Mouse (Mus musculus) kidney, postnatal 36 days (tissue): Measurements from ENCODE around the gene Paics.
"Not testable (repeated sequence)": the region's sequence is repeated elsewhere in the genome, so short reads cannot be mapped to it uniquely, and the experiment has no call there.

ENCODE experiments used
- DNase-seq, 2 experiments: peaks; one replicate each; pipeline ENCODE4 v3.0.0; 2021 to 2022; ENCODE audit warnings: mixed read lengths in 2 of 2

Gene Paics

DNA sequence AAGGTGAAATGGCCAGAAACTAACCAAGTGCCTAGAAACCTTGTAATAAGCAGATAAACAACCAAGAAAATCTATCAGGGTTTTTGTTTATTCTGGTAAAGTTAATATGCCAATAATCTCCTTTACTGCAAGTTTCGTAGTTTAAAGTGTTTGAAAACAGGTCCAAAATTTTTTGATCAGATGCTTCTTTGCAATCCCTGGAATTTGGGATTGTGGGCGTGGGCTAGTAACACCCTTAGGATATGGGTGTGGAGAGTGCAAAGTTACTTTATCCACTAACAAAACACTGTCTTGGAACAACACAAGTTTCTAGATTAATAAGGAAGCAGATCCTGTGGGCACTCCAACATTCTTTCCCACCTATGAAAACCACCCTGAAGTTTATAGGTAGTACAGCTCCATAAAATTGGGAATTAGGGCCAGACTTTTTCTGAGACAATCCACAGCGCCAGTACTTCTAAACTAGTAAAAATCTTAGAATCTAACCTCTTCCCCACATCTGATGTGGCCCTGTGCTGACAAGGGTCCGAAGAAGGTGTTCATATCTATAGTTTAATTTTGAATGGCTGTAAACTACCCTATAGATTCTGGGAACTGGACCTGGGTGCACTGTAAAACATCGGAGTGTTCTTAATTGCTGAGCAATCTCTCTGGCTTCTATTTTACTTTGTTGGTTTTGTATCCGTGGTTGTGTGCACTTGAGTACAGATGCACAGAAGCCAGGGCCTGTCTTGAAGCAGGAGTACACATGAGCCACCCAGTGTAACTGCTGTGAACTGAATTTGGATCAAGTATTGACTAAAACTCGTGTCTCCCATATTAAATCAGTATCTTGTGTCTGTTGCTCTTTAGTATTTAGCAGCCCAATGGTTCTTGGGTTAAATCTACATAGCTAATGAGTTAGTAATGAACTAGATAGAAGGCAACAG is 1.3 kb downstream of the Paics start:
- DNase-seq, result no peak

DNA sequence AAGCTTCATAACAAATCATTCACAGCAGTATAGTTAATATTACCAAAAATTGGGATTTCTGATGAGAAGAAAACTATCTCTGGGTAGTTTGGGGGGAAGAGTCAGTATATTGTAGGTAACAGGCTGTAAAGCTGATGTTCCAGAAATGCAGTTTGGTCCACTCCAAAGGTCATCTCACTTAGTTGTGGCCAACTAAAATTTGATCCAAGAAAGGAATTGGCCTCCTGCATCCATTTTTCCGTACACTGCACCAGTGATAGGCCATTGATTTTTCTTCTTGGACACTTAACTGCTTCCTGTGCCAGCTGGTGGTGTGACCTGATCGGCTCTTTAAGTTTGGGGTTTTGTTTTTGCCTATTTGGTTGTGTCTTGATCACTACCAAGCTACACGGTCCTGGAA is 2.7 kb downstream of the Paics start:
- DNase-seq, result no peak

DNA sequence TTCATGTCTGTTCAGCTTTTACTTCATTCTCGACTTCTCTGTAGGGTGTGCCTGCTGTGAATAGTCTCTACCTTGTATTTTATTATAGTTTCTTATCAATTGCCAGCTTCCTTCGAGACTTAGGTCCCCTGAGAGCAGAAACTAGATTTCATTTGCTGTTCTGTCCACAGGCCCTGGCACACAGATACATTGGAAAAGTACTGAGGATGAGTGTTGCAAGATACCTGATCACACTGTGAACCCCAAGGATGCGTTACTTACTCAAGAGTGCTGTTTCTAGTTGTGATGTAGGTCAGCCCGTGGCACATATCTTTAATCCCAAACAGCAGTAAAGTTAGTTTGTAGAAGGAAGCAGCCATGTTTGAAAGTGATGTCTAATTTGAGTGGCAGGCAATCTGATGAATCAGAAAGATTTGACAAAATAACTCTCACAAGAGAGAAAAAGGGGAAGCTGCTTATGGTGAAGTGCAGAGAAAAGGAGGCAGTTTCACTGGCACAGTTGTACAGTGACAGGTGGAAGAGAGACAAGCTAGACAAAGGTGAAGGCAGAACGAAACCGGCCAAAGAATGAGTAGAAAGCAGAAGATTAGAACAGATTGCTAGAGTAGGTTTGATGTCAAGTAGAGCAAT is 3.3 kb downstream of the Paics start:
- no peak for DNase-seq

GRCm38 (mm10) chr5:76955474-76955873 is 4.4 kb downstream of the Paics start:
- DNase-seq, result no peak

GRCm38 (mm10) chr5:76957954-76958353 is 6.8 kb downstream of the Paics start:
- DNase-seq, result peak in 1 of 2 experiments; percentile 35

GRCm38 (mm10) chr5:76959587-76959986 is 8.5 kb downstream of the Paics start:
- DNase-seq, result peak in 1 of 2 experiments; percentile 43

GRCm38 (mm10) chr5:76962545-76962944 is 11.4 kb downstream of the Paics start:
- DNase-seq, result no peak

DNA sequence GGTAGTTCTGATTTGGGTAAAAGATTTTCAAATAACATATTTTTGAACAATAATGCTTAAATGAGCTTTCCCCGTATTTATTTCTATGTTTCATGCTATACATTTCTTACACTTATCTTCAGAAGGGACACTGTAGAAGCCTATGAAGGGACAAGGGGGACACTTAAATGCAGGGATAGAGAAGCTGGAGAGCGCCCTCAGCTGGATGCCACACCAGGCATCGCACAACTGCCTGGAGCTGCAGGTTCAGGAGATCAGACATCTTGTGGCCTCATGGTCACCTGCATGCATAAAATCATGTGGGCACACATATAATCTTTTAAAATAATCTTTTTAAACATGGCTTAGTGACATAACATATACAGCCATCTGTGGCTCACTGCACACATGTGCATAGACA is 13.5 kb downstream of the Paics start:
- DNase-seq, result peak; percentile 26 to 61

- DNase-seq, result peak; percentile 23 to 33
These were observed 18.1 kb downstream of the Paics start for GRCm38 (mm10) chr5:76969250-76969649.

DNA sequence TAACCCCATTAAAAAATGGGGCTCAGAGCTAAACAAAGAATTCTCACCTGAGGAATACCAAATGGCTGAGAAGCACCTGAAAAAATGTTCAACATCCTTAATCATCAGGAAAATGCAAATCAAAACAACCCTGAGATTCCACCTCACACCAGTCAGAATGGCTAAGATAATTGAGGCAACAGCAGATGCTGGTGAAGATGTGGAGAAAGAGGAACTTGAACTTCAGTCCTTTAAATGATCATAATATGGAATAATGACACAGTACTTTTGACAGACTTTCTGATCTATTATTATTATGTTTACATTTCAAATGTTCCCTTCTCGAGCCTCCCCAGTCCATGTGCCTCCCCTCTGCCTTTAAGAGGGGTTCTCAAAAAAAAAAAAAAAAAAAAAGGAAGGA is 20.0 kb downstream of the Paics start:
- DNase-seq, result not testable (repeated sequence)

- no peak for DNase-seq
These were observed 22.4 kb downstream of the Paics start for GRCm38 (mm10) chr5:76973488-76973887.

DNA sequence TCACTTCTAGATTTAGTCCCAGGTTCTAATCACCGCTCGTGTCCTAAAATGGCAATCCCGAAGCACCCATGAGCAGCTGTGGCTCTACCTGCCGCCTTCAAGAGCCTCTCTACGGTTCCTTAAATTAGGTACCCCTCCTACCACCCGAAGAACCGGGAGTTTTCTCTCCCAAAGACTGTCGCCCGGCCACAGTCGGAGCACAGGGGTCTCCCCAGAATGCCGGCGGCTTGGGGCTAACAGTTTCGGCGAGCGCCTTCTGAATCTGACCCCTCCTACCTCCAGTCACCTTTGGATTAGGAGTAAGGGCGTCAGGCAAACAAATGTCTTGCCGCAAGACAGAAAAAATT is 23.1 kb downstream of the Paics start:
- no peak for DNase-seq

- peak; percentile 84 to 92 for DNase-seq
These were observed 23.6 kb downstream of the Paics start, which contains the start of gene Srp72 for GRCm38 (mm10) chr5:76974554-76975285. Srp72 (plus strand) TSS chr5:76974683.

- DNase-seq, result peak in 1 of 2 experiments; percentile 12
These were observed 24.6 kb downstream of the Paics start for GRCm38 (mm10) chr5:76975736-76976135.

DNA sequence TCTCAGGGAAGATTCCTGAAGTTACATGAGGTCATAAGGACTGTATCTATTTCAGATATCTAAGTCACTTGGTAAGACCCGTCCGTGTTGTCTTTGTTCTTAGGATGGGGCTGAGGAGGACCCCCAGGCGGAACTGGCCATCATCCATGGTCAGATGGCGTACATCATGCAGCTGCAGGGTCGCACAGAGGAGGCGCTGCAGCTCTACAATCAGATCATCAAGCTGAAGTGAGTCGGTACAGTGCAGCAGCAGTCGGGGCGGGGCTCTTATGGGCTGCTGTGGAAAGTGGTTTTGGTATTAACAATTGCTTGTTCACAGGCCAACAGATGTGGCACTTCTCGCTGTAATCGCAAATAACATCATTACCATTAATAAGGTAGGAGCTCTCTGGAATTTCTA is 32.9 kb downstream of the Paics start:
- no peak for DNase-seq

GRCm38 (mm10) chr5:76990789-76991188 is 39.7 kb downstream of the Paics start:
- DNase-seq, result no peak

DNA sequence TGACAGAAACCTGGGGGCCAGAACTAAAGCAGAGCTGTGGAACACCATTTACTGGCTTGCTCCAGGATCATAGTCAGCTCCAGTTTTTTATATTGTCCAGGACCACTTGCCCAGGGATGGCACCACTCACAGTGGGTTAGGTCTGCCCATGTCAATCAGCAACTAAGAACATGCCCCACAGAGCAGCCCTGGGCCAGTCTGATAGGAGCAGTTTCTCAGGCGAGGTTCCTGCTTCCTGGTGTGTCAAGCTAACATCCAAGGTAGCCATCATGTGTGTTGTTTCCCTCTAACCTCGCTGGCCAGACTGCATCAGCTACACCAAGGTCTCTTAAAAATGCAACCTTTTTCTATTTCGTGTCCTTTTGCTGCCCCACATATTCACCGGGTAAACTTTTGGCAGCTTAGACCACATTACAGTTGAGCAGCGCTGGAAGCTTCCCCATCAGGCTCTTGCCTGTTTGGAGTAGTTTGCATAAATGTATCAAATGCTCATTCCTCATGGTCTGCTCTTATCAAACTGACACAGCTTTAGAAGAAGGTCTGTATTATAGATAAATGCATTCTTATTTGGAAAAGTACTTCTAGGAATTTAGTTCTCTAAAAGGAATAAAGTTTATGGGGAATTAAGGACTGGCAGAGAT is 42.2 kb downstream of the Paics start:
- no peak for DNase-seq

DNA sequence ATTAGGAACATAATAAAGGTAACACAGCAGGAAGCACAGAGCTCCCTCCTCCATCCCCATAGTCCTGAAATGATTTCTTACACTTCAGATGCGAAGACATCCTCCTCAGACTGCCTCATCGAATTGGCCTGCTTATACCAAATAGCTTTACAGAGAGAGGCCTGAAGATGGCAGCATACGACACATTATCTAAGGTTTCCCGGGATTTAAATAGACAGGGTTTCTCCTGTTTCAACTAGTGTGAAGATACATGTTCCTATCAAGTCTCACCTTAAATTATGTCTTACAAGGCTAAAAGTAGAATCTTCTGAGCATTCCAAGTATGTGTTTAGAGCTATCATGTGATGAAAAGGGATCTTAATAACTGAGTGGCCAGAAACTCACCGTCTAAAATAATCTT is 47.3 kb downstream of the Paics start:
- peak in 1 of 2 experiments; percentile 22 for DNase-seq

DNA sequence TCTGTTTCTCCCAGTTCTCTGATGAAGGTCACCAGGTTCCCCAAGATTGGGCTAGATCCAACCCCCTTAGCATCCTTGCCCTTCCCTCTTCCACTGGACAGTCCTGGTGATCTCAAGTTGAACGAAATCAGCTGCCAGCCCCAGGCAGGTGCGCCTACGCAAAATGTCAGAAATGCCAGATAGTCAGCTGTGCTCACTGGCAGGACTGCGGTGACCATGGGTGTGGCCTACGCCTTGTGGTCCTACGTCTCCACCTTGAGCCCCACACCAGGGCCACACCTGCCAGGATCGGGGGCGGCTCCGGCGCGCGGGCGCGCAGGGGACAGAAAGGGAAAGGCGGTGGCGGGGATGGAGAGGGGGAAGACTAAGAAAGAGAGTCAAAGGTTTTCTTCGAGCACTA is 50.1 kb downstream of the Paics start:
- DNase-seq, result no peak

GRCm38 (mm10) chr5:77004051-77004821 is 53.1 kb downstream of the Paics start, which contains the start of gene Arl9:
Arl9 (plus strand) TSS chr5:77004055.
- DNase-seq, result no peak

- DNase-seq, result no peak
These were observed 59.2 kb downstream of the Paics start for GRCm38 (mm10) chr5:77010352-77010751.

DNA sequence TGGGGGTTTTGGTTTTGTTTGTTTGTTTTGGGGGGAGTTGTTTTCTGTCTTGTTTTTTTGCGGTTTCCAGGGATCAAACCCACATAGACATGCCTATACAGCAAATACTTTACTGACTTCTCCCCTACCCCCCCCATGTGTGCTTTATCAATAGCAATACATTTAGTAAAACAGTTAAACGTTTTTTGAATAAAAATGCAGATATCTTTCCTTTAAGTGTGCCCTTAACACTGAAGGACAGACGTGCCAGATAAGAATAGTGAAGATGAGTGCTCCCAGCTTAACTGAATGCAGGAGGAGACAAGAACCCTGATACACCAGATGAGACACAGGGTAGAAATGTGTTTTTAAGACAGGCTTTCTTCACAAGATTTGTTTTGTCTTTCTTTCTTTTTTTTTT is 60.0 kb downstream of the Paics start:
- DNase-seq, result no peak
